In genomic region chr2:108783457-108783856, GRCm38 (mm10) we compare ENCODE assay signal across 21 mouse cellular contexts.
A peak's percentile ranks its signal among the peaks of the same experiment; 100 is the strongest.
DNase-seq lines count a peak whose midpoint lies in the region; ATAC-seq and TF ChIP-seq lines count a peak whose summit lies in the region.
"Had no signal": no experiment of that assay in that cellular context is flagged by ENCODE, and none has a peak within 500 bp of the region (broad histone marks: within the 10 kb centered on the region; RNA-seq: fewer than 3 reads in every experiment).

No protein-coding gene starts in this region.

- no peak overlapping the region for H3K9ac ChIP-seq in intestine, embryonic 15.5 days
- H3K9ac ChIP-seq: embryonic facial prominence, embryonic 12.5 days; forebrain, embryonic 12.5 days; heart, embryonic 12.5 days; hindbrain, embryonic 14.5 days had no signal

- H3K79me2 ChIP-seq in C2C12 (ENCODE audit: control insufficient read depth, insufficient read depth) = no peaks in the 10 kb centered on the region
- H3K79me2 ChIP-seq in myocyte (ENCODE audit: control insufficient read depth, insufficient read depth) = no peaks in the 10 kb centered on the region

- no peak for TF ChIP-seq CTCF in C2C12 (IDR thresholded peaks at IDR 0.05; ENCODE audit: control insufficient read depth, insufficient read depth, insufficient read length)

- no peaks in the 10 kb centered on the region for H3K9me3 ChIP-seq in intestine, embryonic 15.5 days
- H3K9me3 ChIP-seq: embryonic facial prominence, embryonic 12.5 days; forebrain, embryonic 12.5 days; heart, embryonic 12.5 days; hindbrain, embryonic 10.5 days had no signal

- H3K79me3 ChIP-seq in C2C12 (ENCODE audit: low read depth) = no peaks in the 10 kb centered on the region

- peak; percentile 73 for DNase-seq in 3T3-L1 (ENCODE audit: low read depth, low spot score)
- DNase-seq in cerebellum, postnatal 4 days (ENCODE audit: low spot score in 2 of 2) = no peak
- no peak for DNase-seq in embryo, embryonic 10 days (ENCODE audit: low spot score)
- DNase-seq: adrenal gland, adult 2 months; adrenal gland, postnatal 25 days; B cell, adult 2 months; cerebellum, adult 2 months; cerebellum, postnatal 10 days; gastrocnemius, adult 2 months; gastrocnemius, postnatal 25 days had no signal

- H3K4me3 ChIP-seq in C2C12 (ENCODE audit: insufficient read depth, poor library complexity, severe bottlenecking) (no peak overlapping the region), myocyte (no peak overlapping the region)
- H3K4me3 ChIP-seq in intestine, embryonic 15.5 days (replicated peaks) = no peak overlapping the region
- H3K4me3 ChIP-seq: embryonic facial prominence, embryonic 12.5 days; forebrain, embryonic 12.5 days; gastrocnemius, adult 2 months; heart, embryonic 12.5 days; hindbrain, embryonic 10.5 days had no signal

- H3K27me3 ChIP-seq in C2C12 (ENCODE audit: control insufficient read depth, insufficient read depth, insufficient read length) (no peaks in the 10 kb centered on the region), myocyte (ENCODE audit: control insufficient read depth, insufficient read depth, insufficient read length) (no peaks in the 10 kb centered on the region)
- no peaks in the 10 kb centered on the region for H3K27me3 ChIP-seq in intestine, embryonic 15.5 days (replicated peaks)
- H3K27me3 ChIP-seq: embryonic facial prominence, embryonic 12.5 days; forebrain, embryonic 12.5 days; heart, embryonic 12.5 days; Patski had no signal

- H3ac ChIP-seq in C2C12 (ENCODE audit: control insufficient read depth, insufficient read length, low read depth) (no peak overlapping the region), myocyte (ENCODE audit: control insufficient read depth, insufficient read length) (no peak overlapping the region)

- peak; percentile 83 for ATAC-seq in intestine, embryonic 15.5 days
- ATAC-seq: activated CD4-positive, CD25-positive, alpha-beta regulatory T cell, adult 4 months; forebrain, embryonic 16.5 days; Patski had no signal

- no peak overlapping the region for H3K4me2 ChIP-seq in intestine, embryonic 15.5 days (replicated peaks)
- H3K4me2 ChIP-seq in myocyte (ENCODE audit: low read depth) = no peak overlapping the region
- H3K4me2 ChIP-seq: embryonic facial prominence, embryonic 12.5 days; forebrain, embryonic 12.5 days; heart, embryonic 12.5 days; hindbrain, embryonic 14.5 days had no signal

- TF ChIP-seq POLR2A in myocyte (IDR thresholded peaks at IDR 0.05; ENCODE audit: insufficient read length, low read depth) = no peak

- no peaks in the 10 kb centered on the region for H3K36me3 ChIP-seq in C2C12 (ENCODE audit: control insufficient read depth, insufficient read depth)
- no peaks in the 10 kb centered on the region for H3K36me3 ChIP-seq in intestine, embryonic 15.5 days
- H3K36me3 ChIP-seq in myocyte (ENCODE audit: control insufficient read depth, insufficient read depth) = no peaks in the 10 kb centered on the region
- H3K36me3 ChIP-seq: embryonic facial prominence, embryonic 12.5 days; forebrain, embryonic 12.5 days; heart, embryonic 12.5 days; hindbrain, embryonic 10.5 days had no signal

- H3K27ac ChIP-seq in intestine, embryonic 15.5 days = no peak overlapping the region
- H3K27ac ChIP-seq: embryonic facial prominence, embryonic 12.5 days; forebrain, embryonic 12.5 days; gastrocnemius, adult 2 months; hindbrain, embryonic 10.5 days; hindbrain, embryonic 14.5 days had no signal

- H3K4me1 ChIP-seq in intestine, embryonic 15.5 days (replicated peaks) = no peaks in the 10 kb centered on the region
- H3K4me1 ChIP-seq: embryonic facial prominence, embryonic 12.5 days; forebrain, embryonic 12.5 days; heart, embryonic 12.5 days; hindbrain, embryonic 10.5 days had no signal

TF ChIP-seq in C2C12, 6 proteins besides CTCF, POLR2A, EP300 and RAD21:
- TF ChIP-seq MYOD1 (IDR thresholded peaks at IDR 0.05; ENCODE audit: control insufficient read depth, insufficient read length, low read depth) (no peak), MYOG (IDR thresholded peaks at IDR 0.05; ENCODE audit: control insufficient read depth, extremely low read depth, insufficient read length) (no peak), USF1 (IDR thresholded peaks at IDR 0.05; ENCODE audit: low read depth) (no peak), FOSL1 (IDR thresholded peaks at IDR 0.05; ENCODE audit: insufficient read depth, low read length, poor library complexity, severe bottlenecking) (no peak), CEBPB (IDR thresholded peaks at IDR 0.05; ENCODE audit: low read depth) (peak; percentile 63), MAX (IDR thresholded peaks at IDR 0.05) (no peak)

TF ChIP-seq in myocyte, 11 proteins besides CTCF, POLR2A, EP300 and RAD21:
- TF ChIP-seq CEBPB (IDR thresholded peaks at IDR 0.05; ENCODE audit: insufficient read depth, poor library complexity, severe bottlenecking) (peak; percentile 54; the same call in 1 of the 2 replicates), TCF3 (IDR thresholded peaks at IDR 0.05; ENCODE audit: insufficient read length, low read depth) (no peak)
